Mouse (Mus musculus) forebrain, embryonic 11.5 days (tissue): ENCODE results near the gene Hfe2. TPM values are rescaled to one million over a fixed set of nuclear protein-coding genes. Genes with fewer than 3 reads are reported as not detected.

Source experiments
- ATAC-seq: fragments of 200-750 bp; cut with Nextera tagmentation; replicated peaks from 2 replicates; pipeline ENCODE4 v1.8.0; 2017; ENCODE audit warnings: moderate TSS enrichment; ENCODE audit not compliant: low FRiP score
- DNase-seq: peaks from one replicate; pipeline ENCODE4 v3.0.0-alpha.2; 2017; ENCODE audit warnings: low spot score
- H3K27ac ChIP-seq: fragments of 300-500 bp; sonication (generic); 2 replicates; pipeline ENCODE4 v1.5.1; 2014; ENCODE audit warnings: low read depth, low read length
- H3K27me3 ChIP-seq: fragments of 300-500 bp; sonication (generic); 2 replicates; pipeline ENCODE4 v1.6.1; 2014; ENCODE audit warnings: mild to moderate bottlenecking, low read length, mixed read lengths; ENCODE audit not compliant: control insufficient read depth, insufficient read depth
- H3K36me3 ChIP-seq: fragments of 300-500 bp; sonication (generic); 2 replicates; pipeline ENCODE4 v1.6.1; 2014; ENCODE audit warnings: mild to moderate bottlenecking, low read length, moderate library complexity, mixed read lengths; ENCODE audit not compliant: control insufficient read depth, insufficient read depth
- H3K4me1 ChIP-seq: fragments of 300-500 bp; sonication (generic); replicated peaks from 2 replicates; pipeline ENCODE4 v1.6.1; 2014; ENCODE audit warnings: low read length, mixed read lengths; ENCODE audit not compliant: control insufficient read depth, insufficient read depth
- H3K4me2 ChIP-seq: fragments of 300-500 bp; sonication (generic); 2 replicates; pipeline ENCODE4 v1.6.1; 2014; ENCODE audit warnings: low read depth, mild to moderate bottlenecking, low read length, moderate library complexity, mixed read lengths; ENCODE audit not compliant: severe bottlenecking
- H3K4me3 ChIP-seq: fragments of 300-500 bp; sonication (generic); 2 replicates; pipeline ENCODE4 v1.5.1; 2014; ENCODE audit warnings: low read depth, low read length
- H3K9ac ChIP-seq: fragments of 300-500 bp; sonication (generic); 2 replicates; pipeline ENCODE4 v1.6.1; 2014; ENCODE audit warnings: low read length
- H3K9me3 ChIP-seq: fragments of 300-500 bp; sonication (generic); 2 replicates; pipeline ENCODE4 v1.6.1; 2016; ENCODE audit warnings: low read length, mixed read lengths; ENCODE audit not compliant: control insufficient read depth
- WGBS: fragments of 180-500 bp; shearing (Covaris S2); extraction: QIAGEN DNeasy Blood & Tissue Kit; methylation state at CpG from one replicate; pipeline ENCODE4 v1.1.7; 2014; 5-methylcytosine and 5-hydroxymethylcytosine counted together
- polyA plus RNA-seq: library from polyadenylated mRNA; unstranded; fragments of >200 nt; fragmentation: Nextera tagmentation; extraction: Ambion mirVana; gene quantifications from 2 replicates; pipeline ENCODE4 v1.2.1, GENCODE M21; 2014

Gene Hfe2
- polyA plus RNA-seq, 1 experiment from 2014 or later: 0.77 TPM

- no peak overlapping the region for H3K27ac ChIP-seq
- DNase-seq (no peak), ATAC-seq (no peak)
- peaks cover 6% of the 10 kb centered on the region; the same call in 1 of the 2 replicates for H3K36me3 ChIP-seq
- H3K4me3 ChIP-seq: no peak overlapping the region
- WGBS: 92% methylated on average over 9 of the region's 9 CpGs
- H3K9ac ChIP-seq: no peak overlapping the region
- no peaks in the 10 kb centered on the region for H3K9me3 ChIP-seq
- H3K4me2 ChIP-seq: no peak overlapping the region
- H3K27me3 ChIP-seq: no peaks in the 10 kb centered on the region
- peaks cover 7% of the 10 kb centered on the region; the same call in 1 of the 2 replicates for H3K4me1 ChIP-seq
Observed at GRCm38 (mm10) chr3:96560881-96561668, 36.1 kb downstream of the Hfe2 start.

- H3K4me3 ChIP-seq: no peak overlapping the region
- WGBS: 64% methylated on average over 10 of the region's 10 CpGs
- H3K27me3 ChIP-seq: no peaks in the 10 kb centered on the region
- H3K9me3 ChIP-seq: no peaks in the 10 kb centered on the region
- no peak for DNase-seq
- H3K27ac ChIP-seq: no peak overlapping the region
- no peak for ATAC-seq
- H3K4me2 ChIP-seq: no peak overlapping the region
- H3K4me1 ChIP-seq: peaks cover 5% of the 10 kb centered on the region; the same call in 1 of the 2 replicates
- H3K36me3 ChIP-seq: peaks cover 6% of the 10 kb centered on the region; the same call in 1 of the 2 replicates
- H3K9ac ChIP-seq: no peak overlapping the region
Observed at GRCm38 (mm10) chr3:96561946-96562681, 37.1 kb downstream of the Hfe2 start.

GRCm38 (mm10) chr3:96563267-96563666, 38.3 kb downstream of the Hfe2 start:
- WGBS: 94% methylated on average over 8 of the region's 8 CpGs

GRCm38 (mm10) chr3:96563911-96564632, 39.1 kb downstream of the Hfe2 start:
- Histone ChIP-seq H3K36me3 (peaks cover 6% of the 10 kb centered on the region; the same call in 1 of the 2 replicates), H3K4me2 (no peak overlapping the region), H3K9ac (no peak overlapping the region), H3K4me3 (no peak overlapping the region), H3K27ac (no peak overlapping the region), H3K4me1 (peaks cover 2% of the 10 kb centered on the region; the same call in 1 of the 2 replicates), H3K9me3 (no peaks in the 10 kb centered on the region), H3K27me3 (no peaks in the 10 kb centered on the region)
- 78% methylated on average over 10 of the region's 10 CpGs for WGBS
- DNase-seq (no peak), ATAC-seq (no peak)

More at GRCm38 (mm10) chr3:96563267-96563666, 38.3 kb downstream of the Hfe2 start:
- ATAC-seq: no peak
- no peak overlapping the region for H3K27ac ChIP-seq
- no peak overlapping the region for H3K4me3 ChIP-seq
- no peak overlapping the region for H3K9ac ChIP-seq
- no peak overlapping the region for H3K4me2 ChIP-seq
- H3K4me1 ChIP-seq: peaks cover 5% of the 10 kb centered on the region; the same call in 1 of the 2 replicates
- H3K27me3 ChIP-seq: no peaks in the 10 kb centered on the region
- no peaks in the 10 kb centered on the region for H3K9me3 ChIP-seq
- H3K36me3 ChIP-seq: peaks cover 6% of the 10 kb centered on the region; the same call in 1 of the 2 replicates
- no peak for DNase-seq

GRCm38 (mm10) chr3:96564633-96565032, 39.7 kb downstream of the Hfe2 start:
- ATAC-seq (no peak), DNase-seq (no peak)
- H3K27ac ChIP-seq: no peak overlapping the region
- no peaks in the 10 kb centered on the region for H3K9me3 ChIP-seq
- no peak overlapping the region for H3K4me3 ChIP-seq
- no peak overlapping the region for H3K4me2 ChIP-seq
- H3K27me3 ChIP-seq: no peaks in the 10 kb centered on the region
- peaks cover 6% of the 10 kb centered on the region; the same call in 1 of the 2 replicates for H3K36me3 ChIP-seq
- no peak overlapping the region for H3K9ac ChIP-seq
- 77% methylated on average over 7 of the region's 7 CpGs for WGBS
- H3K4me1 ChIP-seq: peaks cover 2% of the 10 kb centered on the region; the same call in 1 of the 2 replicates

GRCm38 (mm10) chr3:96565105-96565504, 40.1 kb downstream of the Hfe2 start:
- H3K27ac ChIP-seq: no peak overlapping the region
- no peak overlapping the region for H3K4me2 ChIP-seq
- WGBS: 94% methylated on average over 2 of the region's 3 CpGs

GRCm38 (mm10) chr3:96566661-96567450, 41.9 kb downstream of the Hfe2 start:
- no peaks in the 10 kb centered on the region for H3K36me3 ChIP-seq
- ATAC-seq: no peak

More at GRCm38 (mm10) chr3:96565105-96565504, 40.1 kb downstream of the Hfe2 start:
- H3K36me3 ChIP-seq: peaks cover 4% of the 10 kb centered on the region; the same call in 1 of the 2 replicates
- H3K4me1 ChIP-seq: no peaks in the 10 kb centered on the region; the same call in 1 of the 2 replicates
- no peak for ATAC-seq
- no peak overlapping the region for H3K9ac ChIP-seq
- no peaks in the 10 kb centered on the region for H3K27me3 ChIP-seq
- H3K9me3 ChIP-seq: no peaks in the 10 kb centered on the region
- DNase-seq: no peak
- H3K4me3 ChIP-seq: no peak overlapping the region

More at GRCm38 (mm10) chr3:96566661-96567450, 41.9 kb downstream of the Hfe2 start:
- DNase-seq: no peak
- H3K4me1 ChIP-seq: no peaks in the 10 kb centered on the region
- no peak overlapping the region for H3K4me2 ChIP-seq
- no peaks in the 10 kb centered on the region for H3K27me3 ChIP-seq
- no peak overlapping the region for H3K9ac ChIP-seq
- no peak overlapping the region for H3K27ac ChIP-seq
- 87% methylated on average over 8 of the region's 8 CpGs for WGBS
- H3K9me3 ChIP-seq: no peaks in the 10 kb centered on the region
- H3K4me3 ChIP-seq: no peak overlapping the region
